Mouse (Mus musculus) MEL (cell line): ENCODE results near the gene Hoxc4. TPM values are rescaled to one million over a fixed set of nuclear protein-coding genes. Genes with fewer than 3 reads are reported as not detected.

Experiments used
- DNase-seq: peaks from one replicate; pipeline ENCODE4 v3.0.0; 2011; ENCODE audit warnings: low read depth, low spot score
- H3K27ac ChIP-seq: 2 replicates; pipeline ENCODE4 v1.5.1; 2012; ENCODE audit warnings: low read depth, mild to moderate bottlenecking, control low read depth, low read length, moderate library complexity; ENCODE audit not compliant: control insufficient read depth
- H3K27me3 ChIP-seq, 2 experiments: fragments of 150-350 bp in 1 of 2; sonication (generic) in 1 of 2; 2 replicates each; pipeline ENCODE4 v1.6.1; 2012; ENCODE audit warnings: low read length in 2 of 2, mild to moderate bottlenecking in 2 of 2, improper control_type of control experiment in 1 of 2, moderate library complexity in 1 of 2; ENCODE audit not compliant: insufficient read depth in 2 of 2, control insufficient read depth in 1 of 2
- H3K36me3 ChIP-seq, 2 experiments: 2 replicates each; pipeline ENCODE4 v1.6.1; 2012 to 2014; ENCODE audit warnings: low read length in 2 of 2, improper control_type of control experiment in 1 of 2, inconsistent platforms in 1 of 2, mild to moderate bottlenecking in 1 of 2; ENCODE audit not compliant: insufficient read depth in 2 of 2, control insufficient read depth in 1 of 2
- H3K4me1 ChIP-seq, 2 experiments: fragments of 150-350 bp in 1 of 2; sonication (generic) in 1 of 2; 2 replicates each; pipeline ENCODE4 v1.6.1; 2012; ENCODE audit warnings: low read length in 2 of 2, improper control_type of control experiment in 1 of 2, mild to moderate bottlenecking in 1 of 2; ENCODE audit not compliant: insufficient read depth in 2 of 2, control insufficient read depth in 1 of 2
- H3K4me3 ChIP-seq, 2 experiments: fragments of 150-350 bp in 1 of 2; sonication (generic) in 1 of 2; 2 replicates each; pipeline ENCODE4 v1.5.1; 2012; ENCODE audit warnings: low read depth in 2 of 2, low read length in 2 of 2, mild to moderate bottlenecking in 2 of 2, moderate library complexity in 2 of 2, control low read depth in 1 of 2, improper control_type of control experiment in 1 of 2; ENCODE audit not compliant: control insufficient read depth in 1 of 2, insufficient read depth in 1 of 2
- H3K79me2 ChIP-seq: 2 replicates; pipeline ENCODE4 v1.6.1; 2012; ENCODE audit warnings: mild to moderate bottlenecking, low read length, moderate library complexity; ENCODE audit not compliant: control insufficient read depth, poor library complexity, insufficient read depth
- H3K9ac ChIP-seq: 2 replicates; pipeline ENCODE4 v1.6.1; 2012; ENCODE audit warnings: low read depth, mild to moderate bottlenecking, control low read depth, low read length, moderate library complexity; ENCODE audit not compliant: control insufficient read depth, poor library complexity, severe bottlenecking
- H3K9me3 ChIP-seq: fragments of 150-350 bp; sonication (generic); replicated peaks from 2 replicates; pipeline ENCODE4 v1.6.1; 2012; ENCODE audit warnings: mild to moderate bottlenecking, low read length, improper control_type of control experiment, moderate library complexity; ENCODE audit not compliant: insufficient read depth
- CTCF ChIP-seq, 3 experiments: IDR thresholded peaks in 2 of 3; conservative IDR thresholded peaks in 1 of 3; 2 replicates each; pipeline ENCODE4 v1.5.1; 2011 to 2012; ENCODE audit warnings: low read length in 3 of 3, low read depth in 2 of 3, mild to moderate bottlenecking in 2 of 3, improper control_type of control experiment in 1 of 3, inconsistent platforms in 1 of 3, mixed read lengths in 1 of 3, moderate library complexity in 1 of 3; ENCODE audit not compliant: control insufficient read depth in 1 of 3, insufficient read depth in 1 of 3, poor library complexity in 1 of 3, severe bottlenecking in 1 of 3
- EP300 ChIP-seq, 2 experiments: IDR thresholded peaks; 2 replicates each; pipeline ENCODE4 v1.6.1; 2011; ENCODE audit warnings: improper control_type of control experiment in 2 of 2, low read length in 2 of 2, low read depth in 1 of 2, mild to moderate bottlenecking in 1 of 2
- GABPA ChIP-seq: IDR thresholded peaks from 2 replicates; pipeline ENCODE4 v1.6.1; 2012; ENCODE audit warnings: low read depth, mild to moderate bottlenecking, inconsistent platforms, low read length, improper control_type of control experiment, moderate library complexity
- GATA1 ChIP-seq: IDR thresholded peaks from 2 replicates; pipeline ENCODE4 v1.6.1; 2011; ENCODE audit warnings: low read depth, low read length, improper control_type of control experiment
- HCFC1 ChIP-seq: IDR thresholded peaks from 2 replicates; pipeline ENCODE4 v1.6.1; 2012; ENCODE audit warnings: low read depth, mild to moderate bottlenecking, inconsistent platforms, low read length, improper control_type of control experiment, moderate library complexity
- KAT2A ChIP-seq: conservative IDR thresholded peaks from 2 replicates; pipeline ENCODE4 v1.6.1; 2012; ENCODE audit warnings: low read depth, low read length, improper control_type of control experiment, inconsistent platforms
- MAFK ChIP-seq: IDR thresholded peaks from 2 replicates; pipeline ENCODE4 v1.6.1; 2011; ENCODE audit warnings: low read depth, mild to moderate bottlenecking, low read length, improper control_type of control experiment, borderline replicate concordance
- MAX ChIP-seq: IDR thresholded peaks from 2 replicates; pipeline ENCODE4 v1.6.1; 2011; ENCODE audit warnings: low read length, improper control_type of control experiment
- MEF2A ChIP-seq: IDR thresholded peaks from 2 replicates; pipeline ENCODE4 v1.6.1; 2014; ENCODE audit warnings: low read depth, mild to moderate bottlenecking, inconsistent platforms, low read length, improper control_type of control experiment; ENCODE audit not compliant: poor library complexity, insufficient replicate concordance, severe bottlenecking; ENCODE audit errors: extremely low read depth
- MXI1 ChIP-seq: IDR thresholded peaks from 2 replicates; pipeline ENCODE4 v1.6.1; 2011; ENCODE audit warnings: mild to moderate bottlenecking, low read depth, low read length, improper control_type of control experiment
- POLR2A ChIP-seq, 2 experiments: IDR thresholded peaks; 2 replicates each; pipeline ENCODE4 v1.6.1; 2011 to 2012; ENCODE audit warnings: low read length in 2 of 2, mild to moderate bottlenecking in 2 of 2, control low read depth in 1 of 2, improper control_type of control experiment in 1 of 2, low read depth in 1 of 2, moderate library complexity in 1 of 2; ENCODE audit not compliant: control insufficient read depth in 1 of 2, insufficient read depth in 1 of 2, poor library complexity in 1 of 2
- RAD21 ChIP-seq: IDR thresholded peaks from 2 replicates; pipeline ENCODE4 v1.6.1; 2011; ENCODE audit warnings: mild to moderate bottlenecking, low read depth, low read length, improper control_type of control experiment
- SIN3A ChIP-seq: IDR thresholded peaks from 2 replicates; pipeline ENCODE4 v1.6.1; 2012; ENCODE audit warnings: low read length, improper control_type of control experiment, inconsistent platforms
- SMC3 ChIP-seq: IDR thresholded peaks from 2 replicates; pipeline ENCODE4 v1.6.1; 2011; ENCODE audit warnings: low read depth, low read length, improper control_type of control experiment
- TBP ChIP-seq: IDR thresholded peaks from 2 replicates; pipeline ENCODE4 v1.8.0; 2011; ENCODE audit warnings: low read depth, low read length, improper control_type of control experiment
- TCF12 ChIP-seq: IDR thresholded peaks from 2 replicates; pipeline ENCODE4 v1.6.1; 2014; ENCODE audit warnings: low read depth, mild to moderate bottlenecking, inconsistent platforms, low read length, improper control_type of control experiment, moderate library complexity
- USF1 ChIP-seq: IDR thresholded peaks from 2 replicates; pipeline ENCODE4 v1.6.1; 2014; ENCODE audit warnings: low read depth, mild to moderate bottlenecking, inconsistent platforms, low read length, improper control_type of control experiment, moderate library complexity
- ZC3H11A ChIP-seq: IDR thresholded peaks from 2 replicates; pipeline ENCODE4 v1.6.1; 2012; ENCODE audit warnings: low read depth, mild to moderate bottlenecking, inconsistent platforms, low read length, improper control_type of control experiment
- ZMIZ1 ChIP-seq: IDR thresholded peaks from 2 replicates; pipeline ENCODE4 v1.6.1; 2012; ENCODE audit warnings: low read depth, mild to moderate bottlenecking, inconsistent platforms, low read length, improper control_type of control experiment, moderate library complexity
- polyA plus RNA-seq, 2 experiments: library from polyadenylated mRNA; stranded (reverse) in 1 of 2; unstranded in 1 of 2; fragments of >175 nt in 1 of 2; fragments of >200 nt in 1 of 2; gene quantifications; 2 replicates each; pipeline versions ENCODE4 v1.2.1 to v1.2.4; 2012; ENCODE audit warnings: low replicate concordance in 2 of 2, low read depth in 1 of 2; ENCODE audit not compliant: insufficient read length in 2 of 2, insufficient read depth in 1 of 2, missing spikeins in 1 of 2
- total RNA-seq: library from RNA; depleted of rRNA; stranded (reverse); fragments of 300-350 nt; gene quantifications from 2 replicates; pipeline ENCODE4 v1.2.3, GENCODE M21; 2012

Hoxc4 gene
- total and polyA plus RNA-seq, 3 experiments: 2.6 to 9.4 TPM; not detected in 1

GRCm38 (mm10) chr15:102984521-102984920, 34.2 kb upstream of the Hoxc4 start:
- H3K4me1 ChIP-seq: peaks cover under 1 to 10% of the 10 kb centered on the region in 2 experiments
- TF ChIP-seq MXI1: no peak
- TF ChIP-seq USF1: no peak
- TF ChIP-seq EP300 (IDR thresholded peaks at IDR 0.05; ENCODE audit: low read depth in 1 of 2, low read length in 2 of 2): no peak
- no peak for TF ChIP-seq GATA1
- TF ChIP-seq MAX: no peak
- TF ChIP-seq POLR2A (IDR thresholded peaks at IDR 0.05; ENCODE audit: control insufficient read depth in 1 of 2, insufficient read depth in 1 of 2, low read depth in 1 of 2, low read length in 2 of 2, poor library complexity in 1 of 2): no peak
- TF ChIP-seq KAT2A: no peak
- H3K27ac ChIP-seq: no peak overlapping the region
- no peaks in the 10 kb centered on the region for H3K9me3 ChIP-seq
- no peaks in the 10 kb centered on the region for H3K27me3 ChIP-seq
- peaks cover 18% of the 10 kb centered on the region for H3K79me2 ChIP-seq
- peaks cover 0 to 8% of the 10 kb centered on the region in 2 experiments; a peak in 3 of 4 replicates for H3K36me3 ChIP-seq
- no peak for DNase-seq
- H3K4me3 ChIP-seq: no peak overlapping the region
- no peak overlapping the region for H3K9ac ChIP-seq

GRCm38 (mm10) chr15:102984925-102985324, 33.8 kb upstream of the Hoxc4 start:
- peaks cover 0 to 6% of the 10 kb centered on the region in 2 experiments; a peak in 2 of 4 replicates for H3K4me1 ChIP-seq
- H3K9me3 ChIP-seq: no peaks in the 10 kb centered on the region
- no peak overlapping the region for H3K4me3 ChIP-seq
- no peaks in the 10 kb centered on the region for H3K27me3 ChIP-seq
- TF ChIP-seq GABPA: no peak
- TF ChIP-seq TCF12: no peak
- no peak for TF ChIP-seq SIN3A
- TF ChIP-seq POLR2A (IDR thresholded peaks at IDR 0.05; ENCODE audit: control insufficient read depth in 1 of 2, insufficient read depth in 1 of 2, low read depth in 1 of 2, low read length in 2 of 2, poor library complexity in 1 of 2): no peak; a peak in 1 of 4 replicates
- TF ChIP-seq ZMIZ1: no peak
- H3K27ac ChIP-seq: no peak overlapping the region
- H3K36me3 ChIP-seq: peaks cover 0 to 4% of the 10 kb centered on the region in 2 experiments; a peak in 2 of 4 replicates
- no peak overlapping the region for H3K9ac ChIP-seq
- no peak for DNase-seq
- peaks cover 14% of the 10 kb centered on the region for H3K79me2 ChIP-seq

GRCm38 (mm10) chr15:102987124-102987833, 31.5 kb upstream of the Hoxc4 start:
- Histone ChIP-seq H3K27me3 (no peaks in the 10 kb centered on the region), H3K36me3 (peaks cover 0 to 3% of the 10 kb centered on the region in 2 experiments; a peak in 2 of 4 replicates), H3K27ac (no peak overlapping the region), H3K4me3 (no peak overlapping the region), H3K9me3 (no peaks in the 10 kb centered on the region), H3K79me2 (no peaks in the 10 kb centered on the region), H3K4me1 (0 out of 4 replicates have a peak, but pooled peaks cover 0 to 4% of the 10 kb centered on the region in 2 experiments), H3K9ac (peak overlapping the region; percentile 48)
- peak; percentile 90 for DNase-seq
- TF ChIP-seq HCFC1 (0 out of 2 replicates have a peak, but pooled peaks have one; percentile 18), MEF2A (no peak), SMC3 (peak; percentile 98), CTCF (IDR thresholded peaks at IDR 0.05 in 2 of 3, conservative IDR thresholded peaks at IDR 0.05 in 1 of 3; ENCODE audit: control insufficient read depth in 1 of 3, insufficient read depth in 1 of 3, low read depth in 2 of 3, low read length in 3 of 3, poor library complexity in 1 of 3, severe bottlenecking in 1 of 3) (peak; percentile 85 to 99 (median 98)), ZC3H11A (peak; percentile 98), TBP (no peak), MAFK (no peak), RAD21 (peak; percentile 97)
